Mouse (Mus musculus) cortical plate, adult 2 months (tissue): ENCODE data around the gene Cct5.

Source experiments
- CTCF ChIP-seq: fragments of 200-500 bp; IDR thresholded peaks from 2 replicates; pipeline ENCODE4 v1.5.1; 2011; ENCODE audit warnings: mild to moderate bottlenecking, control low read depth, low read length; ENCODE audit not compliant: insufficient read depth; ENCODE audit errors: extremely low read depth
- POLR2A ChIP-seq: fragments of 200-500 bp; IDR thresholded peaks from 2 replicates; pipeline ENCODE4 v1.6.1; 2011; ENCODE audit warnings: mild to moderate bottlenecking, low read length, control low read depth; ENCODE audit not compliant: insufficient read depth; ENCODE audit errors: extremely low read depth

DNA sequence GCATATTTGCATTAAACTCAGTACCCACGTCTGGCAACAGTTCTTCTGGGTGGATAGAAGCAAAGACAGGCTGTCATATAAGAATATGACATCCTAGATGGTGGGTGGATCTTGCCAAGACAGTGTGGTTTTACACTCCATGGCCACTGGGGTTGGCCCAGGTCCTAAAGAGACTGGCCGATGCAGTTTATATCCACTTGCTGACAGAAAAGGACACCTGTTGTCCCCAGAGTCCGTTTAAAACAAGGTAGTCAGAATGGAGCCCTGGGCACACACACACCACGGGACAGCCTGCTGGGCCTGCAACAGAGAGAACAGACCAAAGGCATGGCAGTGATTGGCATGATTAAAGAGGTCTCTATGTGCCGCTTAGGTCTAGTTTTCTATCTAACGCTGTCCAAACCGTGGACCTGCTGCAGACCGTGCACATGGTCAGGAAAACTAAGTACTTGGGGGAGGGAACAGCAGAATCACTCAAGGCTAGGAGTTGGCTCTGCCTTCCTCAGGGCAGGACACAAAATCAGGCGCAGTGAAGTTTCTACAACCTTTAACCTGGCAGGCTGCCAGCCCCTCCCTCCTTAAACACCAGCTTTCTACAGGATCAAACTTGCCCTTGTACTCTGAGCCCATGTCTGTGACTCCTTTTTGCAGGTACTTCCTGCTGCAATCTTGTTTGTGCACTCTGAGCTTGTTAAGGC lies 32.1 kb downstream of the Cct5 start:
- no peak for TF ChIP-seq CTCF
- no peak for TF ChIP-seq POLR2A
